Mouse (Mus musculus) embryonic facial prominence, embryonic 14.5 days (tissue): Measurements from ENCODE around the gene Lypd3. TPM values are rescaled to one million over a fixed set of nuclear protein-coding genes. Genes with fewer than 3 reads are reported as not detected.
A peak's percentile ranks its signal among the peaks of the same experiment; 100 is the strongest.
"Not testable (repeated sequence)": the region's sequence is repeated elsewhere in the genome, so short reads cannot be mapped to it uniquely, and the experiment has no call there.

ENCODE experiments used
- ATAC-seq: fragments of 200-750 bp; cut with Nextera tagmentation; 2 replicates; pipeline ENCODE4 v1.8.0; 2017; ENCODE audit warnings: low read depth, moderate number of reproducible peaks, moderate TSS enrichment
- DNase-seq: peaks from one replicate; pipeline ENCODE4 v3.0.0-alpha.2; 2015; ENCODE audit warnings: low spot score
- H3K27ac ChIP-seq: fragments of 300-500 bp; sonication (generic); replicated peaks from 2 replicates; pipeline ENCODE4 v1.5.1; 2014; ENCODE audit warnings: low read depth, mild to moderate bottlenecking, low read length, moderate library complexity
- H3K27me3 ChIP-seq: fragments of 300-500 bp; sonication (generic); replicated peaks from 2 replicates; pipeline ENCODE4 v1.6.1; 2014; ENCODE audit warnings: low read length; ENCODE audit not compliant: control insufficient read depth, insufficient read depth
- H3K36me3 ChIP-seq: fragments of 300-500 bp; sonication (generic); 2 replicates; pipeline ENCODE4 v1.6.1; 2014; ENCODE audit warnings: low read length, mixed read lengths; ENCODE audit not compliant: control insufficient read depth, insufficient read depth
- H3K4me1 ChIP-seq: fragments of 300-500 bp; sonication (generic); 2 replicates; pipeline ENCODE4 v1.6.1; 2014; ENCODE audit warnings: antibody characterized with exemption, low read length; ENCODE audit not compliant: control insufficient read depth, insufficient read depth
- H3K4me2 ChIP-seq: fragments of 300-500 bp; sonication (generic); 2 replicates; pipeline ENCODE4 v1.6.1; 2014; ENCODE audit warnings: low read depth, mild to moderate bottlenecking, low read length, moderate library complexity, mixed read lengths
- H3K4me3 ChIP-seq: fragments of 300-500 bp; sonication (generic); 2 replicates; pipeline ENCODE4 v1.5.1; 2014; ENCODE audit warnings: low read depth, mild to moderate bottlenecking, low read length
- H3K9ac ChIP-seq: fragments of 300-500 bp; sonication (generic); 2 replicates; pipeline ENCODE4 v1.6.1; 2014; ENCODE audit warnings: low read depth, mild to moderate bottlenecking, low read length, moderate library complexity, mixed read lengths
- H3K9me3 ChIP-seq: fragments of 300-500 bp; sonication (generic); 2 replicates; pipeline ENCODE4 v1.6.1; 2016; ENCODE audit warnings: low read length; ENCODE audit not compliant: control insufficient read depth
- WGBS: fragments of 180-500 bp; shearing (Covaris S2); extraction: QIAGEN DNeasy Blood & Tissue Kit; methylation state at CpG from one replicate; pipeline ENCODE4 v1.1.7; 2014; 5-methylcytosine and 5-hydroxymethylcytosine counted together
- polyA plus RNA-seq: library from polyadenylated mRNA; unstranded; fragments of >200 nt; fragmentation: Nextera tagmentation; extraction: Ambion mirVana; gene quantifications from 2 replicates; pipeline ENCODE4 v1.2.1, GENCODE M21; 2014

Lypd3 gene
- polyA plus RNA-seq, 1 experiment from 2014 or later, result 24.7 TPM

DNA sequence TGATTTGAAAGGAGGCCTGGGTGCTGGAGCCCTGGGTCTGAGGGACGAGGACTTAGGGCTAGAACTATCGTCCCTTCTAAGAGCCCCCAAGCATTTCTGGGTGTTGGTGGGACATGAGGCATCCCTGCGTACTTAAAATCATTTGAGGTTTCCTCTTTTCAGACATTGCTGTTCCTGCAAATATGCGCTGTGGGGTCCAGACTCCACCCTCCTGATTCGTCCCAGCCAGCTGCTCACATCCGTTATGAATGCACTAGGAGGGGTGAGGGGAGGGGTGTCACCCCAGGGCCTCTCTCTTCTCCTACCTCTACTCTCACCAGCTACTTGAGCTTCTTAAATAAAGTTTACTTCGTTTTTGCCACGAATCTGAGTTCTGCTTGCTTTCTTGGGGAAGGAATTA, 27.8 kb upstream of the Lypd3 start:
- H3K9me3 ChIP-seq, result no peaks in the 10 kb centered on the region
- DNase-seq (no peak), ATAC-seq (no peak)
- H3K27ac ChIP-seq, result no peak overlapping the region
- H3K27me3 ChIP-seq, result peaks cover 41% of the 10 kb centered on the region
- no peaks in the 10 kb centered on the region for H3K36me3 ChIP-seq
- H3K4me1 ChIP-seq, result peaks cover 13% of the 10 kb centered on the region
- H3K4me2 ChIP-seq, result no peak overlapping the region
- no peak overlapping the region for H3K4me3 ChIP-seq
- no peak overlapping the region for H3K9ac ChIP-seq
- 65% methylated on average over 8 of the region's 8 CpGs for WGBS

DNA sequence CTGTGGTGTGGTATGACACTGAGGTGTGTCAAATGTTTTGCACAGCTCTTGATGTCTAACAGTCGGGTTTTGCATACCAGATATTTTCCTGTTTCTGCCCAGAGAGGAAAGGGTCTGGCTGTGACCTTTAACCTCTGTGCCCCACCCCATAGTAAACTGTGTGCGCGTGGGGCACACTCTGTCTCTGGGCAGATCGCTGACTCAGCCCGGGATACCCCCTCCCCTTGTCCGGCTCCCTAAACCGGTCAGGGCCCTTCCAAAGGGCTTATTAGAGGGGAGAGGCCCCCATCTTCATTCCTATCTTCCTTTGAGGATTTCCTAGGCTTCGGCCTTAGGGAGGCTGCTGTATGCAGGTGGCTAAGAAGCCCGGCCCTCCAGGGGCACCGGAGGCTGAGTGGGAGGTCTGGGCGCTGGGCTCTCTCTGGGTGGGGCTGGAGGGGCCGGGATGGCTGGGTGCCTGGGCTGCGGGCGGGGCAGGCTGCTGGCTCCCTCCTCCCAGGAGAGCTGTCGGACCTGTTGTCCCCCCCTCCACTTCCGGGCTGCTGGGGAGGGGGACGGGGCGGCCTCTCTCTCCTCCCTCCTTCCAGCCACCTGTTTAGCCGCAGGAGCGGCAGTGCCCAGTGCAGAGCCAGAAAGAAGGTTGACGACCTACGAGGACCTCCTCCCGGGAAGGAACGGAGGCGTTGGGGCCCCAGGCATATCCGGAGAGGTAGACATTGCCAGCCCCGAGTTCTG, 26.0 kb upstream of the Lypd3 start, which contains the start of gene Phldb3:
Gene Phldb3, plus strand, starts transcription at position 620 of the 735 bp plus-strand sequence.
- Histone ChIP-seq H3K9ac (peak within 1 kb of the TSS; percentile 5), H3K4me1 (peaks cover 13% of the 10 kb centered on the region), H3K27me3 (peaks cover 43% of the 10 kb centered on the region), H3K36me3 (no peaks in the 10 kb centered on the region), H3K4me3 (peak within 1 kb of the TSS; percentile 47), H3K4me2 (peak within 1 kb of the TSS; percentile 55), H3K9me3 (no peaks in the 10 kb centered on the region), H3K27ac (no peak within 1 kb of the TSS; the same call in 1 of the 2 replicates)
- peak; percentile 48 for DNase-seq
- ATAC-seq, result peak; percentile 46
- WGBS, result 4% methylated on average over 17 of the region's 27 CpGs

DNA sequence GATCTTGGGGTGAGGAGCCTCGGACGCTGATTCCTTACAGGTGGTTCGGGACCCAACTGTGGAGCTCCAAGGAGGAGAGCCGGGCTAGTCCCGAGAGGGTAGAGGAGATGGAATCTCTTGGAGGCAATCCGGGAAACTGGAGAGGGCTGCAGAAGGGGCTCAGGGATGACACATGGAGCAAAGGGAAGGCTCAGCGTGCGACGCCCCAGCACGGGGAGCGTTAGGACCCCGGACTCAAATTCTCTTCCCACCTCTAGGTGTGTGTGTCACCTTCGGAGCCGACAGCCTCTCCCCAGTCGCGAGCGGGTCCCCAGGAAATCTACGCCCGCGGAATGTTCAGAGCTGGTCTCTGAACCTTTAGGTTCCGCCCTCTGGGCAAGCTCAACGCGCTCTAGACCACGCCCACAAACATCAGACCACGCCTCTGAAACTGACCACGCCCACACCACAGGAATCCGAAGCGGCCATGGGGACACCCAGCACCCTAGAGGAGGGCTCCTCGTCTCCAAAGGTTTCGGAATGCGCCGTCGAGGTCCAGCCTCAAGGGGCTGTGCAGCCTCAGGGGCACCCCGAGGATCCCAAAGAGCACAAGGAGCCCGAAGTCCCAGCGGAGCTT, 25.4 kb upstream of the Lypd3 start:
- DNase-seq, result peak; percentile 85
- Histone ChIP-seq H3K4me3 (peak overlapping the region; percentile 47), H3K9me3 (no peaks in the 10 kb centered on the region), H3K4me1 (peaks cover 13% of the 10 kb centered on the region), H3K27me3 (peaks cover 43% of the 10 kb centered on the region), H3K36me3 (no peaks in the 10 kb centered on the region), H3K4me2 (peak overlapping the region; percentile 55), H3K9ac (peak overlapping the region; percentile 5), H3K27ac (no peak overlapping the region)
- WGBS, result 1% methylated on average over 32 of the region's 36 CpGs
- peak; percentile 61 for ATAC-seq

DNA sequence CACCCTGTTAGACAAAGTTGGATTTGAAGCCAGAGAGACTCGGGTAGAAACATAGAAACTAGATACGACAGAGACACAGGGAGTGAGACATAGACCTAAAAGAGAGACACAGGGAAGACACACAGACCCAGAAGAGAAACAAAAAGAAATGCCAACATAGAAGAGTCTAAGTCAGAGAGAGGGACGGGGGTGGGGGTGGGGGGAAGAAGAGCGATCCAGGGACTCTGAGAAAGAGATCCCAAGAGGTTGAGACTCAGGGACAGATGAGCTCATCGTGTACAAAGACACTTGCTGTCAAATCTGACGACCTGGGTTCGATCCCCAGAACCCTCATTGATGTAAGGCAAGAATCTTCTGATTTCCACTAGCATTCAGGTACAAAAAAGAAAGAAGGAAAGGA, 24.6 kb upstream of the Lypd3 start:
- H3K27ac ChIP-seq, result no peak overlapping the region
- peak overlapping the region; percentile 55 for H3K4me2 ChIP-seq
- H3K9me3 ChIP-seq, result no peaks in the 10 kb centered on the region
- H3K27me3 ChIP-seq, result peaks cover 43% of the 10 kb centered on the region
- ATAC-seq (no peak), DNase-seq (no peak)
- 15% methylated on average over 7 of the region's 7 CpGs for WGBS
- peak overlapping the region; percentile 47 for H3K4me3 ChIP-seq
- no peak overlapping the region; the same call in 1 of the 2 replicates for H3K9ac ChIP-seq
- peaks cover 13% of the 10 kb centered on the region for H3K4me1 ChIP-seq
- H3K36me3 ChIP-seq, result no peaks in the 10 kb centered on the region

DNA sequence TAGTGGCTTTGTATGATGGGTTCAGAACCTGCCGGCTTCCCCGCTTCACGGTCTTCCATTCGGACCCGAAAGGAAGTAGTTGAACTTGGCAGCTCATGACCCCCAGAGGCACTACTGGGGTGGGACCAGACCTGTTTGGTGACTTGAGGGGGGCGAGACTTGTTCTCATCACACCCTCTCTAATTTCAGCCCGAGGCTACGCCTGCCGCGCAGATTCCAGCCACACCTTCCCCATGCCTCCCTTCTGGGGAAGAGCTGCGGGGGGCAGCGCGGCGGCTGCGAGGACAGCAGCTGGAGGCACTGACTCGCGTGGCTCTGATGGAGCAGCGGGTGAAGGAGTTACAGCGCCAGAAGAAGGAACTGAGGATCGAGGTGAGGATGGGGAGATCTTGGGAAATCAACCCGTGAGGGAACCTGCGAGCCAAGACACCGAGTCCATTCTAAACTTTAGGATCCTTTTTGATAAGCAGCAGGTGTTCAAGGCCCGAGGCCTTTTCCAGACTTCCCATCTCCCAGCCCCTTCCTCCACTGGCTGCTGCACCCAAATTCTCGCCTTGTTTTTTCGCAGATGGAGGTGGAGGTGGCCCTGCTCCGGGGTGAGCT, 23.9 kb upstream of the Lypd3 start:
- Histone ChIP-seq H3K4me3 (peak overlapping the region; percentile 47), H3K4me2 (peak overlapping the region; percentile 55), H3K27ac (no peak overlapping the region), H3K4me1 (peaks cover 13% of the 10 kb centered on the region), H3K9ac (no peak overlapping the region), H3K27me3 (peaks cover 43% of the 10 kb centered on the region), H3K36me3 (no peaks in the 10 kb centered on the region), H3K9me3 (no peaks in the 10 kb centered on the region)
- ATAC-seq (no peak), DNase-seq (peak; percentile 61)
- 3% methylated on average over 24 of the region's 27 CpGs for WGBS

DNA sequence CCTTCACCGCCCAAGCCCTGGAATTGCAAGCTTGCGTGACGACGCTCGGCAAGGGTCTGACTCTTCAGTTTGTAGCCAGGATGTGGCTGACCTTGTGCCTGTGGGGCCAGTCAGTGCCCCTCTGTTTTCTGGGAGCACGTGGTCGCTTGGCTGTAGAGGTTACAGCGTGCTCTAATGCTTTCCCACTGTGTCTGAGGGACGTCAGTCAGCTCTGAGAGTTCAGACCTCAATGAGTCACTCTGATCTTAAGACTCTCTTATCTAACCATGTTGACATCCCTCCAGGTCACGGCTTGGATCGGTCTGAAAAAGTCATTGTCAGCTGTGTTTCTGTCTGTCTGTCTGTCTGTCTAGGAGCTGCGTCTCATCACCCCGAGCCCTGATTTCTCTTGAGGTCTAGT, 21.5 kb upstream of the Lypd3 start:
- DNase-seq, result no peak
- Histone ChIP-seq H3K4me1 (peaks cover 13% of the 10 kb centered on the region), H3K4me2 (no peak overlapping the region), H3K9me3 (no peaks in the 10 kb centered on the region), H3K4me3 (no peak overlapping the region), H3K9ac (no peak overlapping the region), H3K36me3 (no peaks in the 10 kb centered on the region), H3K27ac (no peak overlapping the region), H3K27me3 (peaks cover 37% of the 10 kb centered on the region)
- WGBS, result 70% methylated on average over 13 of the region's 13 CpGs
- no peak for ATAC-seq

DNA sequence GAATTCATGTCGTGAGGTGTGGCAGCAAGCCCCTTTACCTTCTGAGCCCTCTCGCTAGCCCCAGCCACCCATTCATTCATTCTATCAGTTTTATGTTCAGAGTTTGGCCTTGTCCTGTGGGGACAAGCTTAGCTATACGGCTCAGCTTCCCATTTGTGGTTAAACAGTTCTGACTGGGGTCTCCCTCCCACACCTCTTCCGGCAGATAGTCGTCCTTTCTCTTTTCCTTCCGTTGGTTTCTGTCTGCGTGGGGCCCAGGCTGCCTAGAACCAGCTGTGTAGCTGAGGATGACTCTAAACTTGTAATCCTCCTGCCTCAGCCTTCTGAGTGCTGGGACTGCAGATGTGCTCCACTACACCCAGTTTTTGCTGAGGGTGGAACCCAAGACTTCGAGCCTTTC, 18.6 kb upstream of the Lypd3 start:
- peaks cover 5% of the 10 kb centered on the region; the same call in 1 of the 2 replicates for H3K9me3 ChIP-seq
- peaks cover 9% of the 10 kb centered on the region for H3K27me3 ChIP-seq
- H3K27ac ChIP-seq, result no peak overlapping the region
- 75% methylated on average over 8 of the region's 8 CpGs for WGBS
- no peak overlapping the region for H3K4me2 ChIP-seq
- H3K4me3 ChIP-seq, result no peak overlapping the region
- H3K9ac ChIP-seq, result no peak overlapping the region
- ATAC-seq (no peak), DNase-seq (no peak)
- no peaks in the 10 kb centered on the region for H3K4me1 ChIP-seq
- H3K36me3 ChIP-seq, result no peaks in the 10 kb centered on the region

DNA sequence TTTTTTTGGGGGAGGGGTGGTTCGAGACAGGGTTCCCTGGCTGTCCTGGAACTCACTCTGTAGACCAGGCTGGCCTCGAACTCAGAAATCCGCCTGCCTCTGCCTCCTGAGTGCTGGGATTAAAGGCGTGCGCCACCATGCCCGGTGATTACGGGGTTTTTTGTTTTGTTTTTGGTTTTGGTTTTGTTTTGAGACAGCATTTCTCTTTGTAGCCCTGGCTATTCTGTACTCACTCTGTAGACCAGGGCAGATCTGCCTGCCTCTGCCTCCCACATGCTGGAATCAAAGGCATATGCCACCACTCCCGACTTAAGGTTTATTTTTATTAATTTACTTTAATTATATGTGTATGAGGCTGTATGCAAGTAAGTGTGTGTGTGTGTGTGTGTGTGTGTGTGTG, 18.0 kb upstream of the Lypd3 start:
- ATAC-seq, H3K9ac ChIP-seq, H3K27ac ChIP-seq, DNase-seq, H3K9me3 ChIP-seq, H3K36me3 ChIP-seq, H3K27me3 ChIP-seq, H3K4me1 ChIP-seq, H3K4me2 ChIP-seq, H3K4me3 ChIP-seq: not testable (repeated sequence)
- 93% methylated on average over 8 of the region's 8 CpGs for WGBS
